Mouse (Mus musculus): ENCODE measurements around the gene Paf1. TPM values are rescaled to one million over a fixed set of nuclear protein-coding genes. Genes with fewer than 3 reads are reported as not detected.
A peak's percentile ranks its signal among the peaks of the same experiment; 100 is the strongest.

Paf1 gene
- total RNA-seq (2021), result 10 to 100 TPM; 24.9 to 29.4 TPM
- long read RNA-seq, experiment 1, transcript Paf1-201 (14 exons, 2,003 nt), result major isoform, 11 of 22 reads
- long read RNA-seq, experiment 1, partial matches to known transcripts, result 9 of 22 reads
- long read RNA-seq, experiment 1, other reads (novel, unspliced or antisense), result 2 of 22 reads
- long read RNA-seq, experiment 2, transcript Paf1-201 (14 exons, 2,003 nt), result major isoform, 18 of 31 reads
- long read RNA-seq, experiment 2, partial matches to known transcripts, result 9 of 31 reads
- long read RNA-seq, experiment 2, other reads (novel, unspliced or antisense), result 4 of 31 reads

DNA sequence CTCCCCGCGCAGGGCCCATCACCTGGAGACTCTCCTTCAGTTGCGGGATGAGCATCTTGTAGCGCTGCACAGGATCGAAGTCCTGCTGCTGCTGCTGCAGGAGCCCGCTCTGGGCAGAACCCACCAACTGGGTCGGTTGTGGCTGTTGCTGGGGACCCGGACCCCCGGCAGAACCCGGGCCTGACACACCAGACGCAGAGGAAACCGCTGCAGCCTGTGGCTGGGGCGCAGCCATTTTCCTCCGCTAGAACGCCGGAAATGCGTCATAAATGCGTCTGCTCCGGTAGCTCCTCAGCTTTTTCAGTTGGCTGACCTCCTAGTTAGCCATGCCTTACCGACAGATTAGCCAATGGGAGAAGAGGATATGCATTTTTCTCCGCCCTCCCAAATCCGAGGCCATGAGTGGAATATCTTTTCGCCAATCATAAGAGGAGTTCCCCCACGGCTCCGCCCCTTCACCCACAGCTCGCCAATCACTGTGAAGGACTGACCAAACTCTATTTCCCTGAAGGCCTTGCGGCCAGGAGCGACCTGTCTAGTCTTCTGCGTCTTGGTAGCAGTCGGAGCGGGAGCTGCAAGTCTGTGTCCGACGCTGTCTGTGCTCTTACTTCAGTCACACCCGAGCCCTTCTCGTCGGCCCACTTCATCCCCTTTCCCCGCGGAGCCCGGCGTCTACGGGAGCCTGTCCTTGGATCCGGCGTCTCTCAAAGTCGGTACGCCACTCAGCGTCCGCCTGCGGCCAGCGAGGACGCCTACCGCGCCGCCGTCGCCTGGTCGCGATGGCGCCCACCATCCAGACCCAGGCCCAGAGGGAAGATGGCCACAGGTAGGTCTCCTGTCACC lies at the start of gene Paf1, which contains the start of gene Med29:
Gene Paf1, plus strand, starts transcription at position 523 of the 843 bp plus-strand sequence.
Gene Med29, minus strand, starts transcription at position 280 of the 843 bp plus-strand sequence.
- peak; percentile 98 for DNase-seq

DNA sequence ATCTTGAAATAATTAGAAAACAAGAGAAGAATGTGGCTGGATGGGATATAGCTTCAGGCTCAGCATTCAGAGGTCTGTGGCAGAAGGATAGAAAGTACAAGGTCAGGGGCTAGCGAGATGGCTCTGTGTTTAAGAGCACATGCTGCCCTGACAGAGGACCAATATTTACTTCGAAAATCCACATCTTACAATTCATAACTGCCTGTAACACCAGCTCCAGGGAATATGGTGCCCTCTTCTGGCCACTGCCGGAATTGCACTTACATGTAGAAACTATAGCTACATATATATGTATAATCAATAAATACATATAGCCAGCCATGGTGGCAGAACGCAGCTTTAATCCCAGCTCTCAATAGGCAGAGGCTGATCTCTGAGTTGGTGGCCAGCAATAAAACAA lies 48.1 kb upstream of the Paf1 start:
- no peak for DNase-seq

DNA sequence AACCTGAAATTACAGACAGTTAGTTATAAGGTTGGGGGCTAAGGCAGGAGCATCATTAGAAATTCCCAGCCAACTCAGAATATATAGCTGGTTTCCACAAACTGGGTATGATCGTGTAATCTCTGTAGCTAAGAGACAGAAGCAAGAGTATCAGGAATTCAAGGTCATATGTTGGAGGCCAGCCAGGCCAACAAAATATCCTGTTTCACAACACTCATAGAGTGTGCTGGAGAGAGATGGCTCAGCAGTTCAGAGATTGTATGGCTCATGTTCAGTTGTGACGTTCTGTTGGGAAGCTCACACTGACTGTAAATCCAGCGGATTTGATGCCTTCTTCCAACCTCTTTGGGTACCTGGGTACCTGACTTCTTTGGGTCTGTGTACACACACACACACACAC lies 45.0 kb upstream of the Paf1 start:
- no peak for DNase-seq

DNA sequence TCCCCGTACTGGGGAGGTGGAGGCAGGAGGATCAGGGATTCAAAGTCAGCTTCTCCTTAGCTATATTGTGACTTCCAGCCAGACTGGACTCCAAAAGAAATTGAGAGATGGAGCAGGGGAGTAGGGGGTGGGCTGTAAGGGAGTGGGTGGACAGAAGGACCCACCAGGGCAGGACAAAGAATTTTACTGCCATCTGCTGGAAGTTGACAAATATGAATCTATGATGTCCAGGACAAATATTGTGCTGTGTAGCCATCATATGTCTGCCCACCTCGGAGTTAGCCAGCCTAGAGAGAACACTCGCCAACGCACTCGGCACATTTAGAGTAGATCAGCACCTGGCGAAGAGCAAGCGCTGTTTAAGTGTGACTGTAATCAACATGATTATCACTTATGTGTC lies 44.1 kb upstream of the Paf1 start:
- DNase-seq, result no peak

DNA sequence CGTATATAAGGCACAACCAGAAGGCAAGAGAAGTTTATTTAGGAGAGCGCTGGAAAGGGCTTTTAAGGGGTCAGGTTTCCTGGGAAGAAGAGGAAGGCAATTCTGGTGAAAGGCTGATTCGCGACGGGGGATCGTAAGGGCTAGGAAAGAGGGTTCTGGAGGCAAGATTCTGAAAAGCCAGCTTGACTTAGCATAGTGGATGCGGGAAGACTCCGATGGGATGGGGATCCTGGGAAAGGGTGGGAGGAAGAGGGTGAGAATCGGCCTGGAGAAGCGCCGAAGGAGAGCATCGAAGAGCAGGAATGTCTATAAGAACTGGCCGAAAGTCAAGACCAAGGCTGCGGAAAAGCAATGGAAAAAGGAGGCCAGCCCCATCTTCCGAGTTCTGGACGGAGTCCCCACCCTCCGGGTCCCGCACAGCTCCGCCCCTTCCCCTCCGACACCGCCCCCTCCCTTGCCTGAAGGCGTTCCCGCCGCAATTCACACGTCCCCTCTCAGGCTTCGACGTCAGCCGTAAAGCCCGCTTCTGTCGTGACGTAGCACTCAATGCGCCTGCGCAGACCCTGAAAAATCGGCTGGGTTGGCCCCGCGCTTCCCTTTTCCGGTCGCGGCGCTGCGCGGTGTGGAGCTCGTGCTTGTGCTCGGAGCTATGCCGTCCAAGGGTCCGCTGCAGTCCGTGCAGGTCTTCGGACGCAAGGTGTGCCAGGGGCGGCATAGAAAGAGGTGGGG lies 42.4 kb upstream of the Paf1 start, which contains the start of gene Rps16:
Gene Rps16, plus strand, starts transcription at position 498 of the 729 bp plus-strand sequence.
- DNase-seq, result peak; percentile 97

DNA sequence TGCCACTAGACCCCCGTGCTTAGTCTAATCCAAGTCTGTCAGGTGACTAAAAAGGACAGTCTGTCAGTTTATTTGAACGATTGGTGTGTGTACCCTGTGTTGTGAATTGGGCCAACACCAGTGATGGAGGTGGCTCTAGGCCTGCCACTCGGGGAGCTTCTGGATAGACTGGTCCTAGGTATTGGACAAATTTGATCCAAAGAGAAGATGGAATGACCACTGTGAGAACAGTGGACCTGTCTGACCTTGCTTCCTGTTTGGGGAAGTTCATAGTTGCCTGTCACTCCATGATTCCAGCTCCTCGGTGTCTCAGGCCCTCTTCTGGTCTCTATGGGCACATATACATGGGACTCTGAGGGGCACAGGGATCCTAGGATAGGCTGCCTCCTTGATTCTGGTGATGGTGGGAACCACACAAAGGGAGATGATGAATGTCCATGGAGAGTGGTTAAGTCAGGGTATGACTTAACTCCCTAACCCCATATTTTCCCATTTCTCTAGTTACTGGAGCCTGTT lies 41.0 kb upstream of the Paf1 start:
- DNase-seq, result no peak

DNA sequence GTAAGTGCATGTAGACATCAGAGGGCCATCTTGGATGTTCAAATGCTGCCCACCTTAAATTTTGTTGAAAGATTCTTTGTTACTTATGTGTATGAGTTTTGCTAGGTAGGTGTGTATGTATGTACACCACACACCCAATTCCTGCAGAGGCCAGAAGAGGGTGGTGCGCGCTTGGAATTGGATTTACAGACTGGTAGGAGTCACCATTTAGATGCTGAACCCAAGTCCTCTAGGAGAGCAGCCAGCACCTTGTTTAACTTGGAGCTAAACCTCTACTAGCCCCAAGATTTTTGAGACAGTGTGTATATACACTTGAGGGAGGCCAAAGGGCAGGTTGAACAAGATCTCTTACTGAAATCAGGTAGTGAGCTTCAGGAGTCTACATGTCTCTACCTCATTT lies 39.5 kb upstream of the Paf1 start:
- no peak for DNase-seq

DNA sequence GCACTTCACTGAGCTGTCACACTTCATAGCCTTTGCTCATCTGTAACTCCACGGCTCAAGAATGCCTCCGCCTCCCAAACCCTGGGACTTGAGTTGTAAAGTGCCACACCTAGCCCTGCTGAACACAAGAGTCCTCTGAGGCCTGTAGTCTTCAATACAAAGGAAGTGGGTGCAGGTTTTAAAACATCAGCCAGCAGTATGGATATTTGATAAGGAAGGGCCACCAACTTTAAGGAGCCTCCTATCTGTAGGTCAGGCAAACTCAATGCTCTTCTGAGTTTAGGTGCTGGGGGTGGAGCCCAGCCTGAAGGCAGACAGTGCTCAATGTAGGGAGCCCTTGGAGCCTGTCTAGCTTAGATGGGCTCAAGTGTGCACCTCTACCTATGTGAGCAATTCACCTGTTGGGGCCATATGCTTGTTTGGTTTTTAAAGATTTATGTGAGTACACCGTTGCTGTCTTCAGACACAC lies 38.6 kb upstream of the Paf1 start:
- DNase-seq, result no peak

DNA sequence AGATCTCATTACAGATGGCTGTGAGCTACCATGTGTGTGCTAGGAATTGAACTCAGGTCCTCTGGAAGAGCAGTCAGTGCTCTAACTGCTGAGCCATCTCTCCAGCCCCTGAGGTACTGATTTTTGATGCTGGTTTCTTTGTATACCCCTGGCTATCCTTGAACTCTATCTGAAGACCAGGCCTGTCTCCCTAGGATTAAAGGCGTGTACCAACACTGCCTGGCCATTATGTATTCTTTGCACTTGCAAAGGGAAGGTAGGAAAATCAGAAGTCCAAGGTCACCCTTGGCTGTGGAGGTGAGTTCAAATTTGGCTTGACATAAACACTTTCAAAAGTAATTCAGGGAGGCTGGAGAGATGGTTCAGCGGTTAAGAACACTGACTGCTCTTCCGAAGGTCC lies 38.2 kb upstream of the Paf1 start:
- DNase-seq, result no peak

DNA sequence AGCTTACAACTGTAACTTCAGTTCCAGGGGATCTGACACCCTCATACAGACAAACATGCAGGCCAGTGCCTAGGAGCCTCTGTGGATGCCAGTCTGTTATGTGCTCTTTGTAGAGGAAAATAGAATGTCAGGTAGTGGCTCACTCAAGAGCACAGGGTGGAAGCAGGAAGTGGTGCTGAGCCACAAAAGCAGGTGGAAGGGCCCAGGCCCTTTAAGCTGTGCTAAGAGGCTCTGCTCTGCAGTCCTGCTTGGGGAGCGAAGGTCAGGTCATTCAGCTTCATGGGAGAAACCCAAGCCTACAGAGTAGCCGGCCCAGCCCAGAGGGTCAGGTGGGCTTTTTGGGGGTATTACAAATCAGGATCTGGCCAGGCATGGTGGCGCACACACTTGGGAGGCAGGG lies 37.5 kb upstream of the Paf1 start:
- DNase-seq, result no peak

DNA sequence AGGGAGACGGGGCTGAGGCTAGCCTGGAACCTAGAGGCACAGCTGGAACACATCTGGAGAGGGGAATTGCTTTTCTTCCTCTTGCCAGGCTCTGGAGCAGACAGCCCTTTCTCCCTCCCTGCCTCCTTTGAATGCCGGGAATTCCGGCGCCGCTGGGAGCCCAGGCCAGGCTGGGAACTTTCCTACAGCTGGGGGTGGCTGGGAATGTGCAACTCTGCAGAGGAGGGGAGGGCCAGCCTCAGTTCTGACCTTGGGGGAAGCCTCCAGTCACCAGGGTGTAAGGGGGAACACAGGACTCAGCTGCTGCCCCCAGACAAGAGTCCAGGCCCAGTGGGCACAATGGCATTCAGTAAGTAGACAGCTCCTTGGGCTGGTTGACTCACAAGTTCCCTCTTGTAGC lies 35.8 kb upstream of the Paf1 start:
- DNase-seq, result peak; percentile 73

DNA sequence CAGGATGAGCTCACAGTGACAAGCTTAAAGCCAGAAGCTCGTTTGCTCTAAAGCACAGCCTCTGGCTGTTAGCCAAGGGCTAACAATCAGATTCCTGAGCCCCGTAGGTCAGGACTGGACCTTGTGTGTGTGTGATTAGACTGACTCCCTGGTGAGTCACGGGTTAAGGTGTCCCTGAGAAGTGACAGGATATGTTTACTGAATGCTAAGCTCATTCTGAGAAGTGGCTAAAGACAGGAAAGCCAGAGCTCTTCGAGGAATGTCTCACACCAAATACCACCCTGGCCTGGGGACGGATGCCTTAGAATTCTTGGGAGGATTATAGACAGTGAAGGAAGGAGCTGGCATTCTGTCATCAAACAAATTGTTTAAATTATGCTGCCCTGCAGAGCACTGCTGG lies 34.8 kb upstream of the Paf1 start:
- no peak for DNase-seq

DNA sequence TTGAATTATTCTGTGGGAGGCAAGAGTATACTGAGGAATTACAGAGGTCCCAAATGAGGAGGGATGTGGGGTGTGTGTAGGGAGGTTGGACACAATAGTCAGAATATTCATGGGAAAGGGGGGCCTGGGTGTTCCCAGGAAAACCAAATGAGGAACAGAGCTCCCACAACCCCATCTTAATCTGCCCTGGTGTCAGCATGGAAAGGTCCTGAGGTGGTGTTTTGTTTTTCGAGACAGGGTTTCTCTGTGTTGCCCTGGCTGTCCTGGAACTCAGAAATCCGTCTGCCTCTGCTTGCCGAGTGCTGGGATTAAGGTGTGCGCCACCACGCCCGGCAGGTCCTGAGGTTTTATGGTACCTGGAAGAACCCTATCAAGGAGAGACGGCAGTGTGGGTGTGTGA lies 34.3 kb upstream of the Paf1 start:
- no peak for DNase-seq

DNA sequence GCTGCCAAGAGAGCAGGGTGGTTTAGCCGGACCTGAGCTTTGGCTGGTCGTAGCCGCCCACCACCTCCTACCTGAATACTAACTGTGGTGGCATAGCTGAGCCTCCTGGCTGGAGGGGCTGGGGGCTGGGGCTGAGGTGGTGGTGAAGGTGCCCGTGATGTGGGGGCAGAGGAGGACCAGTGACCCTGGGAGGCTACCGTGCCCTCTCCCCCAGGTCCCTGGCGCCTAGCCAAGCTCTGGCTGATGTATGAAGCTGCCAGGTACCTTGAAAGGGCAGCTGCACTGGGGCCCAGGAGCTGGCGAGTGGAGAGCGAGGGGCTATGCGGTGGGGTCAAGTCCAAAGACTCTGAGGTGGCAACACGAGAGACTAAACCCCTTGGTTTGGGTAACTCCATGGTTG lies 32.9 kb upstream of the Paf1 start:
- DNase-seq, result no peak

DNA sequence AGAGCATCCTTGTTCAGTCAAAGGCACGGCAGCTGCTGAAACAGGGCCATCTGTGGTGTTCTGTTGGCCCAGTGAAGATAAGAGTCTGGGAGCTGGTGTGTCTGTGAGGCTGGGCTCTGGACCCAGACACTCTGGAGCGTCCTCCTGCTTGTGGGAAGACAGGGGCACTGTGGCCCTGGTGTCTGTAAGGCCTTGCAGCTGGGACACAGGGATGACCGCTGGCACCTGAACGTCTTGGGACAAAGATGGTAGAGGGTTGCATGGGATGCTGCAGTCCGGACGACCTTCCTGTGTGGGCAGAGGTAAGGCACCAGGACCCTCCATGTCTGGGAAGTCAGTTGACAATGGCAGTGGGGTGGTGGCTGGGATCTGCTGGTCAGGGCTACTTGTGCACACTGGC lies 32.5 kb upstream of the Paf1 start:
- DNase-seq, result no peak

DNA sequence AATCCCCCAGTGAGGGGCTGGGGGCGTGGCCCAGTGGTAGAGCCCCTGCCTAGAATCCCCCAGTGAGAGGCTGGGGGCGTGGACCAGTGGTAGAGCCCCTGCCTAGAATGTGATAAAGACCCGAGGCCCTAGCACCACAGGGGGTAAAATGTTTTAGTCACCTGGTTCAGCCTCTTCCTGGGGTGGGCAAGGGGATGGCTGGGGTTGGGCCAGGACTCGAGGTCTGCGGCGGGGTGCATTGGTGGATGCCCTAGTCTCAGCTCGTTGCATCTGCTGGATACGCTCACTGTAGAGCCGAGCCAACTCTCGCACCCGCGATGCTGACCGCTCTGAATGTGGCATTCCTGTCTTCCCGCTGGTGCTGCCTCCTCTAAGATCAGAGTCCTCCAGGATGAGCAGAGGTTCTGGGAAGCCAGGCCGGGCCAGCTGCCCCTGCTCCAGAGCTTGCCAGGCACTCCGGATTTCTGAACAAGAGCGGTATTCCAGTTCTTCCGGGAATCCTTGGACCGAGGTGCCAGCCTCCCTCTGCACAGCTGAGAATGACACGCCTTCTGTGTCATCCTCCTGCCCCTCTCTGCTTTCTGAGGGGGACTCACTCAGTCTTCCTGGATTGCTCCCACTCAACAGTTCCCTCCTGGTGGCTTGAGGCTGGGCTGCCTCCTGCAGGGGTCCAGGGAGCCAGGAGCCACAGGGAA lies 31.0 kb upstream of the Paf1 start:
- DNase-seq, result no peak

DNA sequence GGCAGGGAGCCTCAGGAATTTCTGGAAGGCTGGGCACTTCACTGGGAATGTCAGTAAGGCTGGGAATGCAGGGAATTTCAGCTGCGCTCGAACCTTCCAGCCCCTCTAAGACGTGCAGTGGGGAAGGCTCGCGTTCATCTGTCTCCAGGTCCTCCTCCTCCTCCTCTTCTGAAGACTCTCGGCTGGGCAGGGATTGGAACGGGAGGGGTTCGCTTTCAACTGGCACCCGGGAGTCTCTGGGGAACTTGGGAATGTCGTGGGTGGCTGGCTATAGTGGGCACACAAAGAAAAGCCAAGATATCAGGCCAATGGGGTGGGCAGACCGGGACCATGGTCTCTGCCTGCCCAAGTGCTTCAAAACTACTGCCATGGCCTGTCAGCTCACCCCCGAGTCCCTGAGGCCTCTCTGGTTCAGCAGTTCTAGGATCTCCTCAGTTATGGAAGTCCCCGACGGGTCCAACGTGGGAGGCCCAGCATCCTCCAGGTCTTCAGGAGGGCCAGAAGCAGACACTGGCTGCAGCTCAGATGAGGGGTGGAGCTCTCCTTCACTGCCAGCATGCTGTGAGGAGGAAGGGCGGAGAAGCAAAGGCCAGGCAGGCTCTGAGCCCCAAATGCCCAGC lies 30.2 kb upstream of the Paf1 start:
- DNase-seq, result no peak

DNA sequence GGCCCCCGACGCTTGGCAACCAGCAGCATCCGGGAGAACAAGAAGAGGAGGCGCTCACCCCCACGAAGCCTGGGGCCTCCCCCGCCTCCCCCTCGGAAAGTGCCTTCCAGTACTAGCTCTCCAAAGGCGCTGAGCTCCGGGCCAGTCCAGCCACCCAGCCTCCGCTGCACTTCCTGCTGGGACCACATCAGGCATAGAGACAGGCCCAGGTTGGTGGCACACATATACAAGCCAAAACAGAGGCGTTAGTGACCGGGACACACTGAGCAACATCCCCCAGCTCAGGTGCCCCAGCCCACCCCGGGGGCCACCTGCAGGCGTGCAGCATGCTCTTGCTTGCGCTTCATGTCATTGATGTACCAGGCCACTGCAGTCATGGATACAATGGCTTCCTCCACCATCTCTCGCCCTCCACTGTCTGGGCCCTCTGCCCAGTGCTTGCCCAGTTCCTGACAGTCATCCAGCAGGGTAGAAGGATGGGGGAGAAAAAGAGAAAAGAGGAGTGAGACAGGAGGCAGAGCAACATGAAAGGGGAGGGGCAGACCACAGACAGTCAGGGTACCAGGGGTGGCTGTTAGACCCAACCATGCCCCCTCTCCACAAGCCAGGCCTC lies 25.0 kb upstream of the Paf1 start:
- no peak for DNase-seq

DNA sequence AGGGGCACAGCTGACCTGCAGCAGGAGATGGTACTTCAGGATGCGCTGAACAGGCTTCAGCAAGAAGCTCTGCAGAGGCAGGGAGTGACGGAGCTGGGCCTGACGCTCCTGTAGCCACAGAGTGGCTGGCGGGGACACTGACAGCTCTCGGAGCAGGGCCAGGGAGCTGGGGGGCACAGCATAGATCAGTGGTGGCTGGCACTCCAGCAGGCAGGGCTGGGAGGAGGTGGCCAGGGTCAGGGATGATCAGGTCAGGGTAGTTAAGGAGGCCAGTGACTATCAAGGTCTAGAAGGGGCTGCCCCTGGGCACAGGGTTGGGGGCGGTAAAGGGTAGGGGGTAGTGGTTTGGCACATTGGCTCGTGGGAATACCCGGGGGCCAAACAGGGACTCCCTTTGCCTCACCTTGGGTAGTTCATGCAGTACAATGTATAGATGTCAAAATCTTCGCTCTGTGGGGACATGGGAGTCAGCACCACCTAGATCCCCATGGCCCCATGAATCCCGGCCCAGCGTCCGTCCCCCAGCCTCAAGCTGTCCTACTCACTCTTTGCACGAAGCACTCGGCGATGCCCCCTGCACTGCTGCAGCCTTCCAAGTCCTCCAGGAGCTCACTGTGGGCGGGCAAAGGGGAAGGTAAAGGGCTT lies 24.4 kb upstream of the Paf1 start:
- DNase-seq, result no peak

DNA sequence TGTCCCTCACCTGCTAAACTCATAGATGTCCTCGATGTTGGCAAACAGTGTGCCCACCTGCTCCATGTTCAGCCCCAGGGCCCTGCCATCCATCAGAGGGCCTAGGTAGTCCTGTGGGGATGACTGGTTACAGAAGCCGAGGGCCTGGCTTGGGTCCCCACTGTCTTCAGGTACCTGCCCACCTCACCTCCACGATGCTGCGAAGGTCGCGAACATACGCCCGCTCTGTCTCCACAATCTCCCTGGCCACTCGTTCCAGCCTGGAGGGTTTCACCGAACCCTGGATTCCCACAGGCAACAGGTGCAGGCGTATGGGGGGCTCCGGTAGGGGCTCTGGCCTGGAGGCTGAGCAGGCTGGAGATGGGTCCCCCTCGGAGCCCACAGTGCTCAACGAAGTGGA lies 22.7 kb upstream of the Paf1 start:
- DNase-seq, result no peak
